Mouse (Mus musculus) embryonic fibroblast, embryonic 13.5 days (primary cell): ENCODE measurements around the gene Rhoa.

Source experiments
- CTCF ChIP-seq: IDR thresholded peaks from 2 replicates; pipeline ENCODE4 v1.5.1; 2011; ENCODE audit warnings: mild to moderate bottlenecking, control low read depth, low read length, moderate library complexity, borderline replicate concordance; ENCODE audit not compliant: insufficient read depth
- POLR2A ChIP-seq: IDR thresholded peaks from 2 replicates; pipeline ENCODE4 v1.6.1; 2011; ENCODE audit warnings: low read depth, mild to moderate bottlenecking, control low read depth, low read length, moderate library complexity

GRCm38 (mm10) chr9:108378736-108379135, 72.8 kb downstream of the Rhoa start:
- TF ChIP-seq POLR2A (no peak), CTCF (no peak)
